Mouse (Mus musculus) c-Kit-positive CD71-positive TER-119-positive erythroid progenitor cells, embryonic 14.5 days (primary cell): ENCODE data around the gene Phf12.

ENCODE experiments used
- DNase-seq: peaks from one replicate; pipeline ENCODE4 v3.0.0-alpha.2; 2013; ENCODE audit warnings: low spot score

Phf12 gene

DNA sequence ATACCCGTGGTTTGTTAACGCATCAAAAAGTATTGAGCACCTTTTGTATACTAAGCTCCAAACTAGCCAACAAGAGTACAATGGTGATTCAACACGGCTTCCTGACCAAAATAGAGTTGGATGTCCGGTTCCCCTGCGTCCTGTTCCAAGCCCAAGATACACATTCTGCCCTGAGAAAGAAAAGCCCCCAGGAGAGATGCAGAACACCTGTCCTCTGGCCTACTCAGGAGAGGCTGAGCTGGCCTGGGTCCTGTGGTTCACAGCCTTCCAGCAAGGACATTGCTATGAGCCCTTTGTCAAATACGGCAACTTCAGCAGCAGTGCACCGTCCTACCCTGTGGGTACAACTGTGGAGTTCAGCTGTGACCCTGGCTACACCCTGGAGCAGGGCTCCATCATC lies 9.0 kb upstream of the Phf12 start:
- DNase-seq = no peak

DNA sequence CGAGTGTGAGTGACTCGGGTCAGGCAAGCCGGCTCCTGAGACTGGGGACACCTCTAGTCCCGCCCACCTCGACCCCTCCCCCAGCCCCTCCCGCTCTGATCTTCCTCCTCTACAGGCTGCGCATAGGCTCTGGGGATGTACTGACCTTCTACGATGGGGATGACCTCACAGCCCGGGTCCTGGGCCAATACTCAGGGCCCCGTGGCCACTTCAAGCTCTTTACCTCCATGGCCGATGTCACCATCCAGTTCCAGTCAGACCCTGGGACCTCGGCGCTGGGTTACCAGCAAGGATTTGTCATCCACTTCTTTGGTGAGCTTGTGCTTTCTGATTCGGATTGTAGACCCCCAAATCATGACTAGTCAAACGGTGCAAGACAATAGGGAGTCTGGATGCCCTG lies 8.2 kb upstream of the Phf12 start:
- DNase-seq = no peak

DNA sequence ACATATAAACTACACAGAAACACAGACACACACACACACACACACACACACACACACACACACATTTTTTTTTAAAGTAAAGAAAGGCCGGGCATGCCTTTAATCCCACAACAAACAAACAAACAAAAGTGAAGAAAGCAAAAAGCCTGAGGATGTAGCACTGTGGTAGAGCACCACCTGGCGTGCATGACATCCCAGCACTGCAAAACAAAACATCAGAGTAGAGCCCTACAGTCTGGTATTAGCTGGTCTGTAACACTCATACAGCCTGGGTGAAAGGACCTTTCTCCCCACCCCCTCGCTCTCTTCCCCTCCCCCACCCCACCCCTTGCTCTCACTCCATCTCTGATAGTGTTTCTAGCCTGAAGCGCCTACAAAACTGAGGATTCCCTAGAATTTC lies 6.7 kb upstream of the Phf12 start:
- DNase-seq = no peak

DNA sequence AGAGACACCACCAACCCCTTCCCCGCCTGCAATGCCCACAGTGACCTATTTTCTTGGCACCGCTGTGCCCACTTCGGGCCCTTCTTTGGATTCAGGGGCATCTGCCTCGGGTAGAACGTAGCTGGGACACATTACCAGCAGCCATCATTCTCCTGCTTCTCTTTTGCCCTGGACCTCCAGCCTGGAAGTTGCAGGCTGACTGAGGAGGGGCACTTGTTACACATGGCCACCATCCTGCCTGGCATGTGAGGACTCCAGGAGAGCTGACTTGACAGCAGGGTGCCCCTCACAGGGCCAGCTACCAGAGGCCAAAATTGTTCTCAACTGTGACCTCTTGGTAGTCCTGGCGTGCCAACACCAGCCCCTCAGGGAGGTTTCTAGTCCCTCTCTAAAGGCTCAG lies 4.4 kb upstream of the Phf12 start:
- DNase-seq = no peak

DNA sequence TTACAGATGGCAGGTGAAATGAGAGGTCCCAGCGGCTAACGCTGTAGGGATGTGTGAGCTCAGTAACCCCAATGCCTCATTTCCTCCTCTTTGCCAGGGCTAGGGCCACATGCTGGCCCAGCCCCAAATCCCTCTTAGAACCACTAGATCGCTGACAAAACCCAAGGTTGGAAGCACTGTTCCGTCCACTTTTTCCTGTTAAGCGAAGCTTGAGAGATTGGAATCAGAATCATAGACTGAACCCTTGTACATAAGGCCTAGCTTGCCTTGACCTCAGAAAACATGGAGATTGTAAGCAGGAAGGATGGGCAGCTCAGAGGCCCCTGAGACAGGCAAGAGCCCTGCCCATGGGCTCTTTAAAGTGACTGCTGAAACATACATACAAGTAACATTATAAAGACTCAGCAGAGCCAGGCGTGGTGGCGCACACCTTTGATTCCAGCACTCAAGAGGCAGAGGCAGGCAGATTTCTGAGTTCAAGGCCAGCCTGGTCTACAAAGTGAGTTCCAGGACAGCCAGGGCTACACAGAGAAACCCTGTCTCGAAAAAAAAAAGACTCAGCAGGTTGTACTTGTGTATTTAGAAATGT lies 3.2 kb upstream of the Phf12 start:
- no peak for DNase-seq

DNA sequence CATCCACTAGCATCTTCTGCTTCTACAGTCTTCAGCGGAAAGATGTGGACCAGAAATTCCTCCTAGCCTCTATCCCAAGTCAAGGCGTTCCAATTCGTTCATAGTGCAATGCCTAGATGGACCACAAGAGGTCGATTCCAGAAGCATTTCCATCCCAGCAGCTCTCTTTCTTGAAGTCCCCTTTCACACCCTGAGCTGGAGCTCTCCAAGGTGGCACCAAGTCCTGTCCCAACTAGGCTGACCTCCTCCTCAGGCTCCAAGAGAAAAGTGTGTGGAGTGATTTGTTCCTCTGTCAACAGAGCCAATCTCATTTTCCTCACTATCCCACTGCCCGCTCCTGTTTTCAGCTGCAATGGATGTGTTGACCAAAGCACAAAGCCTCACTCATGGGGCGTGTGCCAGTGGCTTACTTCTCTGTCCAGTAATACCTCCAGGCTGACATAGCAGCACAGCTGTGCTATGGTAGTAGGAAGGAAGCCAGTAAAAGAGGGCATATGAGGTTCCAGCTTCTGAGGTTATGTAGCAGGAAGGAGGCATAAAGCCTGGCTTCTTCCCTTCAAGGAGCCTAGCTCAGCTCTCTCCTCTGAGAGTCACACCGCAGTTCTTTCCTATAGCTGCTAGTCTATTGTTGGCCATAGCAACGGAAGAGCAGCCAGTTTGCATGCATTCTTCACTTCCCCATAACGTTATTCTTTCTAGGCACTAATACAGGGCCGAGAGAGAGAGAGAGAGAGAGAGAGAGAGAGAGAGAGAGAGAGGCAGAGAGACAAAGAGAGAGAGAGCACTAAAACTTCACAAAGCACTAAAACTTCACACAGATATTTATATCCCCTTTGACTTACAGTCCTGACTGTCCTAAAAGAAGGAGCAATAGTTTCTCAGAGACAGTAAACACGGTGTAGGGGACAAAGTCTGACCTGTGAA lies 2.0 kb upstream of the Phf12 start:
- peak; percentile 59 for DNase-seq

DNA sequence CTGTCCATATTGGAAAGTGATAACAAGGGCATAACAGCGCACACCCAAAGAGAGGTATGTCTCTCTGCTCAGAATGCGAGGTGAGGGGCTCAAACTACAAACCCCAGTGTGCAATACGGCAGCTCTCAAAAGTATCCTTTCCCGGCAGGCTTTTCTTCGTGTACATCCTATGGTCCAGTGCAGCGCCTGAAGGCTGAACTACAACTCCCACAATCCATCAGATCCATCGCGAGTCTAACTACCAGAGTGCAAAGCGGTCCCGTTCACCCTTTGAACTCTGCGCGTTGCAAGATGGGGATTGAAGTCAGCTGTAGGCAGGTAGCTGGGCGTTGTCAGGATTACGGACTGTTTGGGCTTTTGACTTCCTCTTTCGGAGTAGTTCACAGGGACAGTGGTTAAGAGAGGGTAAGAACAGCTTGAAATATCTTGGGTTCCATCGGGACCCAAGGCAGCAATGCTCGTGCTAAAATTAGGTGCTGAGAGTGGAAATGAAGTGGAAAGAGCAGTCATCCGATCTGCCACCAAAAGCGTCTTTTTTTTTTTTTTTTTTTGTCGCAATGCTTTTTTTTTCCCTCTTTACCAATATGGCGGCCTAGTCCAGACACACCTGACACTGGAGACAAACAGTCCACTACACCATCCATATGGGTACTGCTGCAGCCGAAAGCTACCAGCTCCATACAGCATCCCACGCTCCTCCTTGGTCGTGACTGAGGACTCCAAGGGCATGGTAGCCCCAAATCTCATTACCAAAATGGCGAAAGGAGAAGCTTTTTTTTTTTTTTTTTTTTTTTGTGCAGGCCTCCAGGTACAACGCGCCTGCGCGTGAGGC lies 729 bp upstream of the Phf12 start:
- peak; percentile 98 for DNase-seq

DNA sequence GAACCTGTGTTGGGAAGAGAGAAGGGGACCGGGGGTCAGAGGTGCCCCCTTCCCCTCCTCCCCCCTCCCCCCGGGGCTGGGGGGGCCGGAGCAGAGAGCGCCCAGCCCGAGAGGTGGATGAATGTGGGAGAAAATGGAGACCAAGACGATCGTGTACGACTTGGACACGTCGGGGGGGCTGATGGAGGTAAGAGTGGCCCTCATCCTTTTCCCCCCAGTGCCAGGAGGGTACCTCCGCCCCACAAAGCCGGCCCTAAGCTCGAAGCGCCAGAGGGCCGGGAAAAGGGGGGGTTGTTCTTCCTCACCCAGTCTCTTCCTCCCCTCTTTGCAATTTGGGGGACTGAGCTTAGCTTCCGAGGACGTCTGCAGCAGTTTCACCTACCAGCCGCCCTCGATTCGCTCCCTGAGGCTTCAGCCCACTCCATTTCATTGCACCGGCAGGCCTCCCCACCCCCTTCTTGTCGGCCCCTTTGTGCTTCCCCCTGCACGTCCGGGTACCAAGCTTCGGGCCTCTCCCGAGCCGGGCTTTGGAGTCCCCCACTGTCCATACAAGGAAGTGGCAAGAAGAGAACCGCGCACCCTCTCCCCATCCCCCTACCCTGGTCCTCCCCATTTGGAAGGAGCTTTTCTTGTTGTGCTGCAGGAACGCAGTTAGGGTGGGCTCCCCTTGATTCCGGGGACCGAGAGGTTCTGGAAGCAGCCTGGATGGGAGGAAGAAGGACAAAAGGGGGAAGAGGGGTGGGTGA lies 810 bp downstream of the Phf12 start:
- DNase-seq = peak; percentile 40

DNA sequence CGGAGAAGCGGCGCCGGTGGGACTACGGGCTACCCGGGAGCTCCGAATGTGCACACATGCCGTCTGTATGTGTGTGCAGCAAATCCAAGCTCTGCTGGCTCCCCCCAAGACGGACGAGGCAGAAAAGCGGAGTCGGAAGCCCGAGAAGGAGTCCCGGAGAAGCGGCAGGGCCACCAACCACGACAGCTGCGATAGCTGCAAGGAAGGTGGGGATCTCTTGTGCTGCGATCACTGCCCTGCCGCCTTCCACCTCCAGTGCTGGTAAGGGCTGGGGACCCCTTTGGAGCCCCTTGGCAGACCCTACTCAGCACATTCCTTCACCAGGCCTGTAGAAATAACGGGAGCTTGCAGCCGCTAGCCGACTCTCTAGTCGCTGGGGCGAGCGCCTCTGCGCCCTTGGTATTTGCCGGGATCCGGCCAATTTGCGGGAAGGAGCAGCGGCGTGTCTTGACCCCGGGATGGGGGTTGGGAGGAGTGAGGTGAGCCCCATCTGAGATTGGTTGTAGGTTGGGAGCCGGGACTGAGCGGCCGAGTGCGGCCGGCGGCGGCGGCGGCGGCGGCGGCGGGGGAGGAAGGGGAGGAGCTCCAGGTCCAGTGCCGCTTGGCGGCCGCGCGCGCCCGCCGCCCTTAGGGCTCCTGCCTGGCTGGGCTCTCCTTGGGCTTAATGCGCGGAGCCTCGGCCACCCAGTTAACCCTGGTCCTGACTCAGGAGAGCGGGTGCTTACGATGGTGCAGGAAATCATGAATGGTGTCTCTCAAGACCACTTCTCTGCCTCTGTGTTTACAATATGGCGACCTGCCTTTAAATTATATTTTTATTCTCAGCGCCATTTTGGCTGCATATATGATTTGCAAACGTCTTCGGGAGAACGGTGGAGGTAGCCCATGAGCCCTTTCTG lies 1.6 kb downstream of the Phf12 start:
- peak; percentile 65 for DNase-seq

DNA sequence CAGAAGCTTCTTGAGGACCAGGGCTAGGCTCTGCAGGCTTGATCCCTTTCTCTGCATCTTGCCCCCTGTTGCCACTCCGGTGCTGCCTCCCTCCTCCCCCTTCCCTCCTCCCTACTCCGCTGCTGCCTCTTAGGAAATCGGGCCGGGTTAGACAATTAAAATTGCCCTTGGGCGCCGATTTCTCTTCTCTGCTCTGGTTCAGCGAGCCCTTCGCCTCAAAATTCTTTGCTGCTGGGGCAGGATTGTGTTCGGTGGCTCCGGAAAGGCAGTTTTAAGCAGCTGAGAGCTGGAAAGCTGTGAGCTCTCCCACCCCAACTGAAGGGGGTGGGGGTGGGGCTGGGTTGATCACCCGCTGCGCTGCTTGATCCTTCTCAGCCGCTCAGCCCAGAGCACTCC lies 2.3 kb downstream of the Phf12 start:
- peak; percentile 24 for DNase-seq

DNA sequence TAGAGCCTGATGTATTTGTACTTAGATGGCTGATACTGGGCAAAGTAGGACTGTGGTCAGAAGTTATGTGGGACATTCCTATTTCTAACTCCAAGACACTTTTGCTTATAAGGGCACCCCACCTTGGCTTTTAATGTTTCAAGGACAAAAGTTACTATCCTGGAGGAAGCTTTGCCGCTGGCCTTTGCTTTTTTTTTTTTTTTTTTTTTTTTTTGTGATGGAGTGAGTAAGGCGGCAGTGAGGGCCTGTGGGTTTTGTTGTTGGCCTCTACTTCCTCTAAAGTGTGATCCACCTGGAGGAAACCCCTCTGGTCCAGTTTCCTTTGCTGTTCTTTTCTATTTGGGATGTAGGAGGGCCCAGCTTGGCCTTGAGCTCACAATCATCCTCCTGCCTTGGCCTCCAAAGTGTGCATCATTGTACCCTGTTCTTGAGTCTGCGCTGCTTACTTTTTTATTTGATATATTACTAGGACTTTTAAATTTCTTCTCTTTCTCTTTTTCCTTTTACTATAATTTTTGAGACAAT lies 3.0 kb downstream of the Phf12 start:
- DNase-seq = no peak

DNA sequence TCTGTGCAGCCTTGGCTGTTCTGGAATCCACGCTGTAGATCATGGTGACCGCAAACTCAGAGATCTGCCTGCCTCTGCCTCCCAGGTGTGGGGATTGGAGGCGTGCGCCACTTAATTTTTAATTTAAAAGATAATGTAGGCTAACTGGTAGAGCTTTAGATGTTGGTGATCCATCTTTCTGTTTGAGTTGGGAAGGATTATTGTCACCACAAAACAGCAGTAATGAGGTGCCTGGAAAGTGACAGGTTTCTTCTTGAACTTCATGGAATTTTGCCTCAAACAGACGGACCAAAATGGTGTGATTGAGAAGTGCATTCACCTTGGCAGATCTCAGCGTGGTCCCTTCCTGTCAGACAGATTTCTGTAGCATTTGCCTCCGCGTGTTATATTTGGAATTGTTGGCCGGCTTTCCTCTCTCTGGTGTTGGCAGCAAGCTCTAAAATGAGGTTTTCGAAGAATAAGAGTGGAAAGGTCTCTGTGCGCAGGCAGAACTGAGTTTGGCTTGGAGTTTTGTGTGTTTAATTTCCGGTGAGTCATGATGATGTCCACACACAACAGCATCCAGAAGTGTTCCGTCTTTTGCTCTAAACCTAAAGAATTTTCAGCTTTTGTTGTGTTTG lies 6.6 kb downstream of the Phf12 start:
- no peak for DNase-seq

DNA sequence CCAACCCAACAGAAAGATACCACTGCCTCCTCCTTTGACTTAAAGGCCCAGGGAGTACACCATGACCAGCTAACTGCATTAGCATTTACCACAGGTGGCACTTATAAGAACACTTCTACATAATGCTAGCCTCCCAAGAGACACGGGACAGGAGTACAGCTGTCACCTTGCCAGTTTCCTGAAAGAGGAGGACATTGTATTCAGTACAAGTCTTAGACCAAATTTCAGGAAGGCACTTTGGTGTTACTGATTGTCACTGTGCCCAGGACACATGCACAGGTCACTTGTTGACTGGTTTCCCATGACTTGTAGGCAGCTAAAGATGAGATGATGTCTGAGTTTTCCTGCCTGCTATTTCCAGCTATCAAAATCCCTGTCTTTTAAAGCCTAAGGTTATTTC lies 13.0 kb downstream of the Phf12 start:
- DNase-seq = no peak

DNA sequence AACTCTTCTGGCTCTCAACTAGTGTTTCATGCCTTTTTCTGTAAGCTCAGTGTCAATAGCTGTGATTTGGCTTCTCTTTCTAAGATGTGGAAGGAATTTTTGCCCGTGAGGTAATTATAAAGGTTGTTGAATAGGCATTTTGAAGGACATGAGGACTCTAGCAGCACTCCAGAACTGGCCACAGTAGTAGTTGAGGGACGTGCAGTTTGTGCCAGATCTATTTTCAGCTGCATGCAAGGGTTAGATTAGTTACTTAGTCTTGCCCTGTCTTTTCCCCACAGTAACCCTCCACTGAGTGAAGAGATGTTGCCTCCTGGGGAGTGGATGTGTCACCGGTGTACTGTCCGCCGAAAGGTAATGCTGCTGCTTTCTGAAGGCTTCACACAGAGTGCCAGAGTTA lies 23.9 kb downstream of the Phf12 start:
- DNase-seq = no peak

DNA sequence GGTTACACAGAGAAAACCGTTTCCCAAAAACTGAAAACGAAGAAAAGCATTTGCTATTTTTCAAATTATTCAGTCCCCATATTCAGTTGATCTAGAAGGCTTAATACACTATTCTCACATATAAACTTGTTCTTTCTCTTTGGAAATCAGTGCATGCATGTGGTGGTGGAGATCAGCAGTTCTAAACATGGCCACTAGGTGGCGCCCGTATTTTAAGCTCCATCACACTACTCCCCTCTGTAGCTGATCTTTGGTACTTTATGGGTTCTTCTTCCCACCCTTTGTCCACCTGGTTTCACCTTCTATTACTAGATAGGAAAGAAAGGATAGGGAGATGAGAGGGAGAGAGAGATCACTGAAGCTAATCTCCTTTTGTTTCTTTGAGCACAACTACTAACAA lies 37.1 kb downstream of the Phf12 start:
- peak; percentile 69 for DNase-seq

DNA sequence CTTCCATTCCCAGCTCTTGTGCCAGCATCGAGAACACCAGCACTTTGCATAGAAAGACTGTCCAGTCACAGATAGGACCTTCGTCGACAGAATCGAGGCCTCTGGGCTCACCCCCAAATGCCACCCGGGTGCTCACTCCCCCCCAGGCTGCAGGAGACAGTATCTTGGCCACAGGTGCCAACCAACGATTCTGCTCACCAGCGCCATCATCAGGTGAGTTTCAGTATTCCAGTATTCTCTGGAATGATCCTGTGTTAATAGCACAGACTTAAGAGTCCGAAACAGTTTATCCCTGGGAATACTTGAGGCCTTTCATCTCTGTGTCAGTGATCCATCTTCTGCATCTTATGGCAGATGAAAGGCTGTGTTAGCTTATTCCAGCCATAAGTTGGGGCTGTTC lies 41.1 kb downstream of the Phf12 start:
- DNase-seq = peak; percentile 34

DNA sequence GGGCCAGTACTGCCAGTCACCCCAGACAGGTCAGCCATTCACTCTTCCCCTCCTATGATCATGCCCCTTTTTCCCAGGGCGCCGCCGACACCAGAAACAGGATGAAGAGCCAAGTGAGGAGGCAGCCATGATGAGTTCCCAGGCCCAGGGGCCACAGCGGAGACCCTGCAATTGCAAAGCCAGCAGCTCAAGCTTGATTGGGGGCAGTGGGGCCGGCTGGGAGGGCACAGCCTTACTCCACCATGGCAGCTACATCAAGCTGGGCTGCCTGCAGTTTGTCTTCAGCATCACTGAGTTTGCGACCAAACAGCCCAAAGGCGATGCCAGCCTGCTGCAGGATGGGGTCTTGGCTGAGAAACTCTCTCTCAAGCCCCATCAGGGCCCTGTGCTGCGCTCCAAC lies 46.7 kb downstream of the Phf12 start:
- DNase-seq = no peak

DNA sequence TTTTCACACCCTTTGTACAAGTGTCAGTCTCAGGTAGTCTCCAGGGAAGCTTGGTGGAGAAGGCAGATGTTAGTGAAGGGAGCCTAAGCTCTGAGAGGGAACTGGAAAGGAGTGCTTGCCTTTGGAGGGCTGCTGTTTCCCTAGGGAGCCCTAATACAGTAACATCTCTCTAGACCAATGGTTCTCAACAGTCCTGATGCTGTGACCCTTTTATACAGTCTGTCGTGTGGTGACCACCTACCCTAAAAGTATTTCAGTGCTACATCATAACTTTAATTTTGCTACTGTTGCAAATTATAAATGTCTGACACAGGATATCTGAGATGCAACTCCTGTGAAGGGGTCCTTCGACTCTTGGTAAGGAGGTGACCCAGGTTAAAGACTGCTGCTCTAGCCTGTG lies 48.0 kb downstream of the Phf12 start:
- DNase-seq = no peak

DNA sequence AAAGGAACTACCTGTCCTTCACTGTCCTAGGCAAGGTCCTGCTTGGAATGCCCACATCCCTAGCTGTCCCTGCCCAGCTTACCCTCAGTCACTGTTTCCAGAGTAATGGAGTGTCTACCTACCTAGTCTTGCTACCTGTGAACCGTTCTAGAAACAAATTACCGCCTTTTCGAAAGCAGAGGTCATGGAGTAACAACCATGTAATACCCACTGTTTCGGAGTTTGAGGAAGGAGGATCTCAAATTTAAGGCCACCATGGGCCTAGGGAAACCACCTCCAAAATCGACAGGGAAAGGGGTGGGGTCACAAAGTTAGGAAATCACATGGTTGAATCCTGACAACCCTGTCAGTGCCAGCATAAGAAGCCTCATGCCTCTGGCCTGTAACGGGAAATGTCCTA lies 48.8 kb downstream of the Phf12 start:
- no peak for DNase-seq
